ENCODE assay signal across 23 mouse cellular contexts in genomic region chr7:35563071-35563470, GRCm38 (mm10). TPM values are rescaled to one million over a fixed set of nuclear protein-coding genes. Genes with fewer than 3 reads are reported as not detected.
"Had no signal": no experiment of that assay in that cellular context is flagged by ENCODE, and none has a peak within 500 bp of the region (broad histone marks: within the 10 kb centered on the region; RNA-seq: fewer than 3 reads in every experiment).

No protein-coding gene starts in this region.

- H3K36me3 ChIP-seq: limb, embryonic 10.5 days; limb, embryonic 13.5 days; liver, embryonic 15.5 days; midbrain, embryonic 12.5 days; neural tube, embryonic 13.5 days; stomach, embryonic 15.5 days had no signal

- H3K4me1 ChIP-seq: limb, embryonic 10.5 days; midbrain, embryonic 12.5 days; neural tube, embryonic 13.5 days had no signal

- H3K9ac ChIP-seq: limb, embryonic 13.5 days; liver, embryonic 15.5 days; midbrain, embryonic 12.5 days; neural tube, embryonic 13.5 days; stomach, embryonic 15.5 days had no signal

- DNase-seq: kidney, adult 11 months; kidney, postnatal 25 days; layer of hippocampus, adult 9-11 months; liver; lung, adult 2 months; lung, postnatal 14 days; lung, postnatal 4 days; retina, postnatal 1 day; right cerebral cortex, postnatal 25 days; spleen, adult 18-20 months; thymus, adult 2 months; thymus, postnatal 14 days; thymus, postnatal 4 days had no signal

- H3K4me3 ChIP-seq: layer of hippocampus, adult 2 months; limb, embryonic 10.5 days; limb, embryonic 13.5 days; liver, embryonic 15.5 days; midbrain, embryonic 12.5 days; myocyte; neural tube, embryonic 13.5 days; stomach, embryonic 15.5 days had no signal

- ATAC-seq: midbrain, embryonic 16.5 days had no signal

- H3K27ac ChIP-seq: kidney, postnatal 0 days; layer of hippocampus, adult 2 months; limb, embryonic 10.5 days; limb, embryonic 13.5 days; midbrain, embryonic 12.5 days; neural tube, embryonic 13.5 days; stomach, embryonic 15.5 days had no signal

- H3K4me2 ChIP-seq: limb, embryonic 13.5 days; liver, embryonic 15.5 days; midbrain, embryonic 12.5 days; neural tube, embryonic 13.5 days; stomach, embryonic 15.5 days had no signal

- H3K9me3 ChIP-seq: limb, embryonic 10.5 days; limb, embryonic 13.5 days; liver, embryonic 15.5 days; midbrain, embryonic 12.5 days; neural tube, embryonic 13.5 days; stomach, embryonic 15.5 days had no signal

- H3K27me3 ChIP-seq: limb, embryonic 13.5 days; liver, embryonic 15.5 days; midbrain, embryonic 12.5 days; neural tube, embryonic 13.5 days; stomach, embryonic 15.5 days had no signal

RNA-seq across cellular contexts. Expression of gene Rgs9bp, which starts 22.3 kb away (rescaled TPM):
- polyA plus RNA-seq: myocyte had no signal

RNA-seq across cellular contexts. Expression of gene Tdrd12, which starts 25.5 kb away (rescaled TPM):
- polyA plus RNA-seq: myocyte had no signal
